Mouse (Mus musculus) kidney, embryonic 15.5 days (tissue): Measurements from ENCODE around the gene Usf3. TPM values are rescaled to one million over a fixed set of nuclear protein-coding genes. Genes with fewer than 3 reads are reported as not detected.

ENCODE experiments used
- ATAC-seq: fragments of 200-750 bp; cut with Nextera tagmentation; replicated peaks from 2 replicates; pipeline ENCODE4 v1.8.0; 2017; ENCODE audit warnings: moderate TSS enrichment; ENCODE audit not compliant: low FRiP score
- H3K27ac ChIP-seq: fragments of 300-500 bp; sonication (generic); 2 replicates; pipeline ENCODE4 v1.5.1; 2015; ENCODE audit warnings: mild to moderate bottlenecking, inconsistent platforms
- H3K27me3 ChIP-seq: fragments of 300-500 bp; sonication (generic); 2 replicates; pipeline ENCODE4 v1.6.1; 2015; ENCODE audit warnings: inconsistent platforms
- H3K36me3 ChIP-seq: fragments of 300-500 bp; sonication (generic); 2 replicates; pipeline ENCODE4 v1.6.1; 2015; ENCODE audit warnings: inconsistent platforms
- H3K4me1 ChIP-seq: fragments of 300-500 bp; sonication (generic); 2 replicates; pipeline ENCODE4 v1.6.1; 2015; ENCODE audit warnings: inconsistent platforms
- H3K4me2 ChIP-seq: fragments of 300-500 bp; sonication (generic); 2 replicates; pipeline ENCODE4 v1.6.1; 2015; ENCODE audit warnings: moderate library complexity, mild to moderate bottlenecking, inconsistent platforms
- H3K4me3 ChIP-seq: fragments of 300-500 bp; sonication (generic); replicated peaks from 2 replicates; pipeline ENCODE4 v1.5.1; 2015; ENCODE audit warnings: mild to moderate bottlenecking, inconsistent platforms
- H3K9ac ChIP-seq: fragments of 300-500 bp; sonication (generic); 2 replicates; pipeline ENCODE4 v1.6.1; 2015; ENCODE audit warnings: mild to moderate bottlenecking, inconsistent platforms
- H3K9me3 ChIP-seq: fragments of 300-500 bp; sonication (generic); replicated peaks from 2 replicates; pipeline ENCODE4 v1.6.1; 2016; ENCODE audit warnings: inconsistent platforms
- WGBS: fragments of 180-500 bp; shearing (Covaris S2); methylation state at CpG from one replicate; pipeline ENCODE4 v1.1.7; 2015; ENCODE audit warnings: mixed read lengths; 5-methylcytosine and 5-hydroxymethylcytosine counted together
- polyA plus RNA-seq: library from polyadenylated mRNA; unstranded; fragments of >200 nt; fragmentation: Nextera tagmentation; extraction: Ambion mirVana; gene quantifications from 2 replicates; pipeline ENCODE4 v1.2.1, GENCODE M21; 2015

Usf3 gene
- 3.0 and 3.3 TPM in 2 replicates for polyA plus RNA-seq

DNA sequence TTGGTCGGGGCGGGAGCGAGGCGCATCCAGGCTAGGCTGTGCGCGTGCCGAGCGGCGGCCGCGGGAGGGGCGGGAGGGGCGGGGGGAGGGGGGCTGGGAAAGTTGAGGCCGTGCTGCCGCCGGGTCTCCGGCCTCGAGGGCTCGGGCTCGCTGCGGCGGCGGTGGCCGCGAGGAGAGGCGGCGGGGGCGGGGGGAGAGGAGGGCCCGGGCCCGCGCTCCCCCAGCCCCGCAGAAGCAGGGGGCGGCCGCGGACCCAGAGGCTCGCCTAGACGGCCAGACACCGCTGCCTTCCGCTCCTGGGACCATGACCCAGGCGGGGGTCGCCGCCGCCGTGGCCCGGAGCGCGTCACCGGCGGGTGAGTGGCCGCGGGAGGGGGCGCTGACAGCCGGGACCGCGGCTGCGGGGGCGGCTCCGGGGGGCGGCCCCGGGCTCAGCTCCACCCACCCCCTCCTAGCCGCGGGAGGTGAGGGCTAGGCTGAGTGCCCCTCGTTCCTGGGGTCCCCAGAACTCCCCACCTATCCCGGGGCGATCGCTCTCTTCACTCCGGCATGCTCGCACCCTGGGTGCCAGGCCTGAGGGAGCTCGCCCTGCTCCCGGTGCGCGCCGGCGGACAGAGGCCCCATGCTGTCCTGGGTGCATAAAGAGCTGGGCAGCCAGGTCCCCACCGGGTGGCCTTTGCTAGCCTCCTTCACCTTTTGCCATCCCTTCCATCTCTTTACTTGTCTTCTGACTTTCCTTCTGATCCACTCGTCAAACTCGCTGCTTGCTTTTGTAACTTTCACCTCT, at the start of gene Usf3:
Gene Usf3, plus strand, starts transcription at position 92 of the 787 bp plus-strand sequence.
- under 1% methylated on average over 37 of the region's 77 CpGs for WGBS
- Histone ChIP-seq H3K9ac (peak within 1 kb of the TSS; percentile 97), H3K4me3 (peak within 1 kb of the TSS; percentile 96), H3K27me3 (no peaks in the 10 kb centered on the region), H3K27ac (peak within 1 kb of the TSS; percentile 96), H3K4me1 (peaks cover 18% of the 10 kb centered on the region), H3K4me2 (peak within 1 kb of the TSS; percentile 84), H3K9me3 (no peaks in the 10 kb centered on the region), H3K36me3 (no peaks in the 10 kb centered on the region)
- peak; percentile 75 for ATAC-seq

DNA sequence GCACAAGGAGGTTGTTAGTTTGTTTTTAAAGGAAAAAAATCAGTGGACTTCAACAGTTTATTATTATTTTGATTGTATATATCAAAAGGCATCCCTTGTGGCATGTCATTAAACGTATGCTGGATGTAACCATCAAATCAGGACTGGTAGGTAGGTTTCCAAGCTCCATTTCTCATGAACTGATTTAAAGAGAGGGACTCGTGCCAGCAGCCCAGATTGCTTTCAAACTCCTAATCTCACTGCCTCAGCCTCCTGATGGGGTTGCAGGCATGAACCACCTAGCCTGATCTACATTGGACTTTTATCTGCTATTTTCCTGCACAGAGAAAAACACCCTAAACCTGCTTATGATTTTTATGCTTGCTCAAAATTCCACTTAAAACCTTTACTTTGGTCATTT, 49.3 kb upstream of the Usf3 start:
- H3K9me3 ChIP-seq = no peaks in the 10 kb centered on the region

DNA sequence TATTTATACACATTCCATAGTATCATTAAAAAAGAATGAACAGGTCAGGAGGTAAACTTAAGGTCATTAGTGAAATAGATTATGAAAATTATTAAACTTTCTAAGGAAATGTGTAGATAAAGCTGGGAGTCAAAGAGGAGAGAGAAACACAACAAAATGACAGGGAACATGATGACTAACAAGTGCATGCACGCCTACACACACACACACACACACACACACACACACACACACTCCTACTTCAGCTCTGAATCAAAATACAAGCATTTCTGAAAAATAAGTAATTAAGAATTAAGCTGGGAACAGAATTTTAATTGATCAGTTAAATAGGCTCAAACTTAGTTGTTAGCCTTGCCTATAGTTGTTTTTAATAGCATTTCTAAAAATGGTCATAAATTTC, 48.3 kb upstream of the Usf3 start:
- no peak for ATAC-seq
- no peak overlapping the region for H3K4me3 ChIP-seq
- no peaks in the 10 kb centered on the region for H3K9me3 ChIP-seq
- H3K27me3 ChIP-seq = no peaks in the 10 kb centered on the region
- no peak overlapping the region for H3K27ac ChIP-seq
- 64% methylated on average over 1 of the region's 1 CpGs for WGBS
- H3K36me3 ChIP-seq = no peaks in the 10 kb centered on the region
- H3K9ac ChIP-seq = no peak overlapping the region
- 0 out of 2 replicates have a peak, but pooled peaks cover 3% of the 10 kb centered on the region for H3K4me1 ChIP-seq
- no peak overlapping the region for H3K4me2 ChIP-seq

More for the DNA sequence above, 49.3 kb upstream of the Usf3 start:
- H3K27me3 ChIP-seq = no peaks in the 10 kb centered on the region
- 83% methylated on average over 2 of the region's 2 CpGs for WGBS
- no peak overlapping the region for H3K9ac ChIP-seq
- no peak overlapping the region for H3K27ac ChIP-seq
- H3K4me1 ChIP-seq = 0 out of 2 replicates have a peak, but pooled peaks cover 3% of the 10 kb centered on the region
- no peak overlapping the region for H3K4me2 ChIP-seq
- H3K4me3 ChIP-seq = no peak overlapping the region
- no peak for ATAC-seq
- H3K36me3 ChIP-seq = peaks cover under 1% of the 10 kb centered on the region; the same call in 1 of the 2 replicates

DNA sequence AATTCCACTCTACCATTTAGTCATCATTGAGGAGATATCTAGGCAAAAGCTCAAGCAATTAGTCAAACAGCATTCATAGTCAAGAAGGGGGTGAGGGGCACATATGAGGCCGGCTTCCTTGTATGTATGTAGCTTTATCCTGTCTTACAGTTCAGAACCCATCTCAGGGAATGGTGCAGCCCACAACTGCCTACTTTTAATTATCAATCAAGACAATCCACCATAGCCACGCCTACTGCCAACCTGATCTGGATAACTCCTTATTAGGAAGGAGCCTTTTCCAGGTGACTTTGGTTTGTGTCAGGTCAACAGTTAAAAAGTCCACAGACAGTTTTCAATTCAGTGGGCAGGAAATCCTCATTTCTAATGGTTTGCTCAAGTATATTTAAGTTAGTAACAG, 47.6 kb upstream of the Usf3 start:
- no peaks in the 10 kb centered on the region for H3K9me3 ChIP-seq
- no peak overlapping the region for H3K27ac ChIP-seq
- no peaks in the 10 kb centered on the region for H3K36me3 ChIP-seq
- H3K27me3 ChIP-seq = no peaks in the 10 kb centered on the region
- 90% methylated on average over 2 of the region's 2 CpGs for WGBS
- no peak overlapping the region for H3K4me2 ChIP-seq
- H3K4me3 ChIP-seq = no peak overlapping the region
- no peak for ATAC-seq
- no peak overlapping the region for H3K9ac ChIP-seq
- H3K4me1 ChIP-seq = 0 out of 2 replicates have a peak, but pooled peaks cover 3% of the 10 kb centered on the region

DNA sequence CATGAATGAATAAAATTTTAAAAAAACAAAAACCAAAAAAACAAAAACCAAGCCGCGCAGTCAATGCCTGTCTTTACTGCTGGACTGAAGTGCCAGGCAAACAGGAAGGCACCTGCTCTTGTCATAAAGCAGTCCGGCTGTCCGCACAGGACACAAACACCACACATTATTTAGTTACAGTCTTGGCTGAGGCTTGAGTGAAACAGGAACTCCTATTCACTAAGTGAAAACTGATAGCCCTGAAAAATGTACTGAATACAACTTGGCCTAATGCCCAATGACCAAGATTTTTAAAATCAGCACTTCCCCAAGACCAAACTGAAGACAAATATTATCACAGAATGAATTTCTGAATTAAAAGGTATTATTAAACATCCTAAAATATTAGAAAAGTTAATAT, 46.6 kb upstream of the Usf3 start:
- 0 out of 2 replicates have a peak, but pooled peaks cover 3% of the 10 kb centered on the region for H3K4me1 ChIP-seq
- H3K9ac ChIP-seq = no peak overlapping the region
- H3K4me2 ChIP-seq = no peak overlapping the region
- H3K36me3 ChIP-seq = no peaks in the 10 kb centered on the region
- 67% methylated on average over 4 of the region's 4 CpGs for WGBS
- no peak for ATAC-seq
- H3K27ac ChIP-seq = no peak overlapping the region
- no peak overlapping the region for H3K4me3 ChIP-seq
- H3K27me3 ChIP-seq = no peaks in the 10 kb centered on the region
- H3K9me3 ChIP-seq = no peaks in the 10 kb centered on the region

DNA sequence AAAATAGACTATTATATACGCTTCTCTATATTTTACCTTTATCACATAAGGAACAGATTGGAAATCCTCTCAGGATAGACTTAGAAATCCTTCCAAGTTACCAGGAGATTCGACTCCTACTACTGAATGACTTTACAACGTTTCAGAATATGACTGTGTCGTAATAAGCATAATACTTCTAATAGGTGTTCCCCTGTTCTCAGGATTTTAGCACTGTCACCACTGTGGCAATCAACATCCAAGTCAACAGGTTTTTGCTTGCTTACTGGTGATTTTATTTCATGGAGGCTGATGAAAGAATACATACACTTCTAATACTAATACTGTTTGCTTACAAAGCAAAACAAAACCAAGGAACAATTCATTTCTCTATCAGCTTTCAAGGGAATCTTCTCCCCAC, 40.7 kb upstream of the Usf3 start:
- Histone ChIP-seq H3K4me1 (no peaks in the 10 kb centered on the region; the same call in none of the 2 replicates), H3K9me3 (no peaks in the 10 kb centered on the region), H3K4me2 (no peak overlapping the region), H3K9ac (no peak overlapping the region), H3K36me3 (no peaks in the 10 kb centered on the region), H3K27me3 (no peaks in the 10 kb centered on the region), H3K27ac (no peak overlapping the region), H3K4me3 (no peak overlapping the region)
- 84% methylated on average over 4 of the region's 4 CpGs for WGBS
- ATAC-seq = no peak

DNA sequence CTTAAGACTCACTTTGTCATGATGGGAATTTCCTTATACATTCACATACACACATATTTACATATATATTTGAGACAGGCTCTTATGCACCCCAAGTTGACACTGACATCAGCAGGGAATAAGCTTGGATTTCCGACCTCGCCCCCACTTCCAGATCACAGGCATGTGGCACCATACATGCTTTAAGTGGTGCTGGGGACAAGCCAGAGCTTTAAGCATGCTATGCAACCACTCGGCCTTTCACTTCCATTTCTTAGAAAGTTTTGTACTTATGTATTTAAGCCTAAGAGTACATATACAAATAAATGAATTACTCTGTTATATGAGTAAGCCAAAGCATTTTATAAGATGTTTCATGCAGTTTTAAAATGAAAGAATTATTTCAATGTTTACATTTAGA, 39.9 kb upstream of the Usf3 start:
- no peak overlapping the region for H3K4me3 ChIP-seq
- H3K36me3 ChIP-seq = no peaks in the 10 kb centered on the region
- WGBS = 81% methylated on average over 3 of the region's 3 CpGs
- H3K4me1 ChIP-seq = peaks cover 9% of the 10 kb centered on the region
- H3K9ac ChIP-seq = no peak overlapping the region
- no peaks in the 10 kb centered on the region for H3K9me3 ChIP-seq
- no peak overlapping the region for H3K27ac ChIP-seq
- no peaks in the 10 kb centered on the region for H3K27me3 ChIP-seq
- no peak overlapping the region for H3K4me2 ChIP-seq
- no peak for ATAC-seq

DNA sequence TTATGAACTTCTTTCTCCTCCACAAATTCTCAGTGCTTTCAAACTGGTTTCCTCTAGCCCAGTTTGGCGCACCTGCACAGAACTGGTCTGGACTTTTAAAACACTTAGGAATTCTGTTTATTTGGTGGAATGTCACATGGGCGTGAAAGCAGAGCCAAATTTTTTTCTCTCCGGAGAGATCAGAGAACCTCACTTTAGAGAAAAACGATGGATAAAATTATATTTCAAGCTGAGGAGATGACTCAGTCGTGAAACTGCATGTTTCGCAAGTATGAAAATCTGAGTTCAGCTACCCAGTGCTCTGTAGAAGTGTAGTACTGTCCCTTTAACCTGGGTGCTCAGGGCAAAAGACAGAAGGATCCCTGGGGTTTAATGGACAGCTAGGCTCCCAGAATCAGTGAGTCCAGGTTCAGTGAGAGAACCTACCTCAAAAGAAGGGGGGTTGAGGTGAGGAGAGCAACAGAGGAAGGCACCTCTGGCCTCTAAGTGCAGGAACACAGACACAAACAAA, 36.5 kb upstream of the Usf3 start:
- H3K4me3 ChIP-seq = no peak overlapping the region
- peak overlapping the region; percentile 9; the same call in 1 of the 2 replicates for H3K4me2 ChIP-seq
- no peak for ATAC-seq
- H3K9ac ChIP-seq = no peak overlapping the region
- no peaks in the 10 kb centered on the region for H3K27me3 ChIP-seq
- H3K4me1 ChIP-seq = peaks cover 14% of the 10 kb centered on the region
- 81% methylated on average over 6 of the region's 6 CpGs for WGBS
- H3K9me3 ChIP-seq = no peaks in the 10 kb centered on the region
- H3K27ac ChIP-seq = peak overlapping the region; percentile 66
- no peaks in the 10 kb centered on the region for H3K36me3 ChIP-seq

DNA sequence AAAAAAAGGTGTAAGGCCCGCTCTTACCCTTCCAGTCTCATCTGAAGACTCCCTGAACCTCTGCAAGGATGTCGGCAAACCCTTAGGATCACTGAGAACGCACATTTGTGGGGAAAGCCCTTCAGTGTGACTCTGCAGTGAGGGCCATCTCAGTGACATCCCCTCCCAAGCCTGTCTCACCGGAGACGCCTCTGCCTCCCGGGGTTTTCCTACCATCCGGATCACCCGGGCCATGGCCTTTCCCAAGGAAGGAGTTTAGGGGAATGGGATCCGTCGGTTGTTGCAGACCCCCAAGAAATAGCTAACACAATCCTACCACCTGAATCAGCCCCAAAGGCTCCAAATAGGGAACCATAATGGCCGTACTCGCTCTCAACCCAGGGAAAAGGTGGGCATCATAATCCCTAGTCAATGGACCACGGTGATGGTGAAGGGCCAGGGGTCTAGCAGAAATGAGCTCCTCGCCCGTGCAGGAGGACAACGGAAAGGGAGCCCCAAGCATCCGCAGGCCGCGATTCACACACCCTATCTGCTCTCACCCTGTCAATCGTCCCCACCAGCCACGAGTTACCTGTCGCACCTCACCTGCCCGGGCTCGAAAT, 34.6 kb upstream of the Usf3 start:
- Histone ChIP-seq H3K27ac (peak overlapping the region; percentile 99), H3K9me3 (no peaks in the 10 kb centered on the region), H3K9ac (peak overlapping the region; percentile 93), H3K4me3 (peak overlapping the region; percentile 98), H3K4me2 (peak overlapping the region; percentile 85), H3K4me1 (peaks cover 16% of the 10 kb centered on the region), H3K36me3 (no peaks in the 10 kb centered on the region), H3K27me3 (no peaks in the 10 kb centered on the region)
- WGBS = 1% methylated on average over 24 of the region's 24 CpGs
- ATAC-seq = no peak; the same call in 1 of the 2 replicates

DNA sequence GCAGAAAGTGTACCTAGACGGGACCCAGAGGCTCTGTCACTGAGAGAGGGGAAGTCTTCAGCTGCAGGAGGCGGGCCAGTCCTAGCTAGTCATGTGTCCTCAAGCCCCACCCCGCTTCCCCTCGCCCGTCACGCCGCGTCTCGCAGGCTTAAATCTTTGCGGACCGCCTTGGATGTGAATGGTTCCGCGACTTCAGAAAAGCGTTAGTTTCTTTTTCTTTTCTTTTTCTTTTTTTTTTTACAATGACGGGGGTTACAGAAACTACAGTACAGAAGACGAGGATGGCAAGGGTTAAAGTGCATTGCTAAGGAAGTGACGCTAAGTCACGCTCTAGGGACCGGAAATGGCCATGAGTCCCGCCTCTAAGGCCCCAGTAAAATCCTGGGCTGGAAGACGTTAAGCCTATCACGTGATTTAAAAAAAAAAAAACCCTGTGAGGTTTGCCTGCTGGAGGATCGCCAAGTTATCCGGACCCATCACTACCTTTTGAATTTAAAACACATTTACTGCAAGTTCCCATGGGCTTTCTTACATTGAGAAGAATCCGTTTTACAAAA, 34.0 kb upstream of the Usf3 start:
- WGBS = under 1% methylated on average over 25 of the region's 25 CpGs
- H3K4me1 ChIP-seq = peaks cover 16% of the 10 kb centered on the region
- no peaks in the 10 kb centered on the region for H3K9me3 ChIP-seq
- peak overlapping the region; percentile 93 for H3K9ac ChIP-seq
- H3K36me3 ChIP-seq = no peaks in the 10 kb centered on the region
- peak overlapping the region; percentile 85 for H3K4me2 ChIP-seq
- H3K27me3 ChIP-seq = no peaks in the 10 kb centered on the region
- H3K4me3 ChIP-seq = peak overlapping the region; percentile 98
- peak; percentile 82 for ATAC-seq
- peak overlapping the region; percentile 99 for H3K27ac ChIP-seq

DNA sequence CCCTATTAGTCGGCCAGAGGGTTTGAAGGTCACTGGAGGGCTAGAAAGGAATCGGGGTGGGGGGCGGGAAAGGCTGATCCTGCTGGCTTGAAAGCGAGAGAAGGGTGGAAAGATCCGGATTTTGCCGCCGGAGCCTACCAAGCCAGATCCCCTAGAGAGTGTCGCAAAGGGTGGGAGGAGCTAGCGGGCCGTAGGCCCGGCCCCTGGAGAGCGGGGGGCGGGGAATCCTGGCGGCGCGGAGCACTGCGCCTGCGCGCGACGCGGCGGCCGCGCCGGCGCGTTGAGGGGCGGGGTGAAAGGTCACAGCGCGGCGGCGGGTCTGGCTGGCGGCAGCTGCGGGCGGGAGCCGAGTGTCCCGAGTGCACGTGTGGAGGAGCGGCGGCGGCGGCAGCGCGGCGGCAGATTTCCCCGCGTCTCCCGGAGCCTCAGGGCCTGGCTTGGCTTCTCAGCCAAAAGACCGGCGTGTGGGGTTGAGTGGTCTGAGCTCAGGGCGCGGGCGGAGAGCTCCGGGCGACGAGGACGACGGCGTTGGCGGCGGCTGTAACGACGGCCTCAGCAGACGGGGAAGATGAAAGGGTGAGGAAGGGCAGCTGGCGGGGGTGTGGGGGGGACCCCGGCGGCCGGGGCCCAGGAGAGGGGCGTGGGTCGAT, 33.4 kb upstream of the Usf3 start, which contains the start of the genes Atp6v1a and Naa50:
Gene Atp6v1a, minus strand, starts transcription at position 170 of the 650 bp plus-strand sequence.
Gene Naa50, plus strand, starts transcription at position 295 of the 650 bp plus-strand sequence.
- H3K27ac ChIP-seq = peak within 1 kb of the TSS; percentile 99
- H3K4me1 ChIP-seq = peaks cover 16% of the 10 kb centered on the region
- no peaks in the 10 kb centered on the region for H3K36me3 ChIP-seq
- no peaks in the 10 kb centered on the region for H3K27me3 ChIP-seq
- ATAC-seq = peak; percentile 92
- under 1% methylated on average over 67 of the region's 71 CpGs for WGBS
- H3K4me3 ChIP-seq = peak within 1 kb of the TSS; percentile 98
- peak within 1 kb of the TSS; percentile 93 for H3K9ac ChIP-seq
- H3K9me3 ChIP-seq = no peaks in the 10 kb centered on the region
- peak within 1 kb of the TSS; percentile 85 for H3K4me2 ChIP-seq
